Mouse (Mus musculus): Measurements from ENCODE around the gene Rpl22l1. TPM values are rescaled to one million over a fixed set of nuclear protein-coding genes. Genes with fewer than 3 reads are reported as not detected.
"Not testable (repeated sequence)": the region's sequence is repeated elsewhere in the genome, so short reads cannot be mapped to it uniquely, and the experiment has no call there.

Rpl22l1 gene
- total RNA-seq (2014; rRNA removed) (171 and 369 TPM in 2 replicates), polyA plus RNA-seq (2015; fragmentation: Nextera tagmentation; extraction: Ambion mirVana) (349 and 376 TPM in 2 replicates)

GRCm38 (mm10) chr3:28805301-28806097 is at the start of gene Rpl22l1:
TSS of gene Rpl22l1 (plus strand) at chr3:28805436.
- no peaks in the 10 kb centered on the region; the same call in 1 of the 2 replicates for H3K36me3 ChIP-seq (ENCODE audit: insufficient read depth, low read length)
- ATAC-seq (ENCODE audit: low FRiP score) (peak; percentile 99), DNase-seq (ENCODE audit: low spot score) (peak; percentile 98)
- peak within 1 kb of the TSS; percentile 90 for H3K9ac ChIP-seq (replicated peaks; ENCODE audit: low read length, poor library complexity, severe bottlenecking)
- no peaks in the 10 kb centered on the region for H3K27me3 ChIP-seq (ENCODE audit: insufficient read depth, low read length)
- peak within 1 kb of the TSS; percentile 58 for H3K4me2 ChIP-seq (ENCODE audit: low read depth, low read length, poor library complexity, severe bottlenecking)
- H3K9me3 ChIP-seq (ENCODE audit: low read length), result no peaks in the 10 kb centered on the region
- H3K27ac ChIP-seq (ENCODE audit: low read depth, low read length), result peak within 1 kb of the TSS; percentile 85
- 0 out of 2 replicates have a peak, but pooled peaks have one; percentile 6 for TF ChIP-seq CTCF (IDR thresholded peaks at IDR 0.05)
- WGBS, result under 1% methylated on average over 67 of the region's 72 CpGs
- H3K4me1 ChIP-seq (ENCODE audit: insufficient read depth, low read length), result no peaks in the 10 kb centered on the region
- H3K4me3 ChIP-seq (ENCODE audit: low read depth, low read length), result peak within 1 kb of the TSS; percentile 91

- no peaks in the 10 kb centered on the region for H3K9me3 ChIP-seq (ENCODE audit: low read length)
- ATAC-seq (ENCODE audit: low FRiP score) (no peak), DNase-seq (ENCODE audit: low spot score) (no peak)
- H3K36me3 ChIP-seq (ENCODE audit: insufficient read depth, low read length), result no peaks in the 10 kb centered on the region
- WGBS, result 69% methylated on average over 7 of the region's 7 CpGs
- no peak overlapping the region for H3K4me2 ChIP-seq (ENCODE audit: low read depth, low read length, poor library complexity, severe bottlenecking)
- no peaks in the 10 kb centered on the region for H3K4me1 ChIP-seq (ENCODE audit: insufficient read depth, low read length)
- no peaks in the 10 kb centered on the region for H3K27me3 ChIP-seq (ENCODE audit: insufficient read depth, low read length)
- no peak overlapping the region for H3K27ac ChIP-seq (ENCODE audit: low read depth, low read length)
- no peak overlapping the region for H3K9ac ChIP-seq (replicated peaks; ENCODE audit: low read length, poor library complexity, severe bottlenecking)
- TF ChIP-seq CTCF (IDR thresholded peaks at IDR 0.05), result no peak
- H3K4me3 ChIP-seq (ENCODE audit: low read depth, low read length), result no peak overlapping the region
Observed at GRCm38 (mm10) chr3:28755477-28755876, 49.8 kb upstream of the Rpl22l1 start.

DNA sequence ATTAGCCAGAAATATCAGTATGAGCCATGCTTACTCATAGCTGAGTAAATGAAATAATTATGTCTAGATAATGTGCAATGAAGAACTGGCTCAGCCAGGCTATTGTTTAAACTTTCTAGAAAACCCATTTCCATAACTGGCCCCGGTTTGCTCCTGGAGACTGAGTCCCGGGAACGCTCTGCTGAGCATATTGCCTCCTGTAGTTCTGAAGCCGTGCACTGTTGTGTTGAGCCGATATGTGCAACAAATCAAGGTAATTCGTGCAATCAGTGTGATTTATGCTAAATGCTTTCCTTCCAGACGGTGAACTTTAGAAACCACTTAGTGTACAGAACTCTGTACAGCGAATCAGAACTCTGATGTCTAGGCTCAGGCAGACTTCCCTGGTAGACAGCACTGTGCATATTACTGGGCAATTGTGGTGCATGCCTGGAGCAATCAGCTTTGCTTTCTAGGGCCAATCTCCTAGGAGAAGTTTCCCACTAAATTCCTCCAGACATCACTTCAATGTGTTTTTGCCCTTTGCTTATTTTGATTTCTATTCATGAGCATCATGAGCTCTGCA is 43.9 kb upstream of the Rpl22l1 start:
- H3K9me3 ChIP-seq (ENCODE audit: low read length), result no peaks in the 10 kb centered on the region
- ATAC-seq (ENCODE audit: low FRiP score), result no peak

DNA sequence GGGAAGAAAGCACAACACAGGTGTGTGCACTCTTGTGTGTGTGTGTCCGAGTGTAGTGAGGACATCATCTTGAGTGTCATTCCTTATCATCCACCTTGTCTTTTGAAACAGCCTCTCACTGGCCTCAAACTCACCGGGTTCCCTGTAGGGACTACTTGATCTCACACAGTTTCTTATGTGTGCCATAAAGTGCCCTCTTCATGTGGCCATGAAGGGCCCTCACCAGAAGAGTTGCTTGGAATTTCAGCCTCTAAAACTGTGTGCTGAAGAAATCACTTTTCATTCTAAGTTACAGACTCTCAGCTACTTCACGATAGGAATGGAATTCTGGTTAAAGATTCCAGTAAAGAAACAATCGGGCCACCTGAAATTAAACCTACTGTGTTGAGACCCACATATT is 38.3 kb upstream of the Rpl22l1 start:
- no peaks in the 10 kb centered on the region for H3K4me1 ChIP-seq (ENCODE audit: insufficient read depth, low read length)
- H3K27me3 ChIP-seq (ENCODE audit: insufficient read depth, low read length), result no peaks in the 10 kb centered on the region
- ATAC-seq (ENCODE audit: low FRiP score) (no peak), DNase-seq (ENCODE audit: low spot score) (no peak)
- no peak overlapping the region for H3K4me3 ChIP-seq (ENCODE audit: low read depth, low read length)
- no peak for TF ChIP-seq CTCF (IDR thresholded peaks at IDR 0.05)
- H3K36me3 ChIP-seq (ENCODE audit: insufficient read depth, low read length), result no peaks in the 10 kb centered on the region
- H3K4me2 ChIP-seq (ENCODE audit: low read depth, low read length, poor library complexity, severe bottlenecking), result no peak overlapping the region
- no peak overlapping the region for H3K9ac ChIP-seq (replicated peaks; ENCODE audit: low read length, poor library complexity, severe bottlenecking)
- WGBS, result 82% methylated on average over 4 of the region's 4 CpGs
- no peak overlapping the region for H3K27ac ChIP-seq (ENCODE audit: low read depth, low read length)
- H3K9me3 ChIP-seq (ENCODE audit: low read length), result no peaks in the 10 kb centered on the region

More for the DNA sequence above, 43.9 kb upstream of the Rpl22l1 start:
- Histone ChIP-seq H3K27me3 (ENCODE audit: insufficient read depth, low read length) (no peaks in the 10 kb centered on the region), H3K27ac (ENCODE audit: low read depth, low read length) (no peak overlapping the region), H3K4me3 (ENCODE audit: low read depth, low read length) (no peak overlapping the region), H3K4me1 (ENCODE audit: insufficient read depth, low read length) (no peaks in the 10 kb centered on the region), H3K36me3 (ENCODE audit: insufficient read depth, low read length) (no peaks in the 10 kb centered on the region), H3K9ac (replicated peaks; ENCODE audit: low read length, poor library complexity, severe bottlenecking) (no peak overlapping the region), H3K4me2 (ENCODE audit: low read depth, low read length, poor library complexity, severe bottlenecking) (no peak overlapping the region)
- 82% methylated on average over 8 of the region's 8 CpGs for WGBS
- DNase-seq (ENCODE audit: low spot score), result no peak
- TF ChIP-seq CTCF (IDR thresholded peaks at IDR 0.05), result no peak

DNA sequence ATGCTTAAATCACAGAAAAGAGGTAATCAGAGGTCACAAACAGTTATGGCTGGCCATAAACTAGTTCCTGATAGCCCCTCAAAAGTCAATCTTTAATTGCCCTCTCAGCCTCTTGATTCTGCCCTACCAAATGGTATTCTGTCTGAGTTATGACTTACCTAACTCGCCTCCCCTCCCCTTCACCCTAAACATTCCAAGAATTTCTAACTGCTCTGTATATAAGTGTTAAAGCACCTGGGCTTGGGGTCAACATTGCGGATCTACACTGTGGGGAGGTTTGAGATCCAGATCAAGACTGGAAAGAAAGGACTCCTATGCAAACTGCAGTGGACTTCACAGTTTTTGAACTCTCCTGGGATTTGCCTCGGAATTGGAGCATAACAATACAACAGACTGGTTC is 37.0 kb upstream of the Rpl22l1 start:
- H3K27me3 ChIP-seq (ENCODE audit: insufficient read depth, low read length), result no peaks in the 10 kb centered on the region
- 83% methylated on average over 3 of the region's 3 CpGs for WGBS
- no peak for TF ChIP-seq CTCF (IDR thresholded peaks at IDR 0.05)

GRCm38 (mm10) chr3:28772919-28773318 is 32.3 kb upstream of the Rpl22l1 start:
- not testable (repeated sequence) for H3K9ac ChIP-seq (replicated peaks; ENCODE audit: low read length, poor library complexity, severe bottlenecking); DNase-seq (ENCODE audit: low spot score); H3K27me3 ChIP-seq (ENCODE audit: insufficient read depth, low read length); H3K4me2 ChIP-seq (ENCODE audit: low read depth, low read length, poor library complexity, severe bottlenecking); H3K36me3 ChIP-seq (ENCODE audit: insufficient read depth, low read length); ATAC-seq (ENCODE audit: low FRiP score); H3K4me1 ChIP-seq (ENCODE audit: insufficient read depth, low read length); H3K27ac ChIP-seq (ENCODE audit: low read depth, low read length); H3K9me3 ChIP-seq (ENCODE audit: low read length); H3K4me3 ChIP-seq (ENCODE audit: low read depth, low read length)
- 71% methylated on average over 4 of the region's 4 CpGs for WGBS

More for the DNA sequence above, 37.0 kb upstream of the Rpl22l1 start:
- H3K4me3 ChIP-seq (ENCODE audit: low read depth, low read length), result no peak overlapping the region
- no peaks in the 10 kb centered on the region for H3K9me3 ChIP-seq (ENCODE audit: low read length)
- DNase-seq (ENCODE audit: low spot score) (no peak), ATAC-seq (ENCODE audit: low FRiP score) (no peak)
- no peak overlapping the region for H3K27ac ChIP-seq (ENCODE audit: low read depth, low read length)
- H3K36me3 ChIP-seq (ENCODE audit: insufficient read depth, low read length), result no peaks in the 10 kb centered on the region
- no peaks in the 10 kb centered on the region for H3K4me1 ChIP-seq (ENCODE audit: insufficient read depth, low read length)
- H3K9ac ChIP-seq (replicated peaks; ENCODE audit: low read length, poor library complexity, severe bottlenecking), result no peak overlapping the region
- H3K4me2 ChIP-seq (ENCODE audit: low read depth, low read length, poor library complexity, severe bottlenecking), result no peak overlapping the region
